Mouse (Mus musculus) liver, postnatal 0 days (tissue): ENCODE results near the gene Tcf7l2.

Source experiments
- CTCF ChIP-seq: sonication (generic); IDR thresholded peaks from 2 replicates; pipeline ENCODE4 v1.5.1; 2016; ENCODE audit warnings: antibody characterized with exemption, low read depth
- EP300 ChIP-seq: IDR thresholded peaks from 2 replicates; pipeline ENCODE4 v1.6.1; 2016; ENCODE audit warnings: antibody characterized with exemption, low read depth, mild to moderate bottlenecking

GRCm38 (mm10) chr19:55797834-55798233 lies 56.2 kb downstream of the Tcf7l2 start:
- TF ChIP-seq EP300 (no peak), CTCF (no peak)
